Mouse (Mus musculus): Measurements from ENCODE around the gene Utrn.

DNA sequence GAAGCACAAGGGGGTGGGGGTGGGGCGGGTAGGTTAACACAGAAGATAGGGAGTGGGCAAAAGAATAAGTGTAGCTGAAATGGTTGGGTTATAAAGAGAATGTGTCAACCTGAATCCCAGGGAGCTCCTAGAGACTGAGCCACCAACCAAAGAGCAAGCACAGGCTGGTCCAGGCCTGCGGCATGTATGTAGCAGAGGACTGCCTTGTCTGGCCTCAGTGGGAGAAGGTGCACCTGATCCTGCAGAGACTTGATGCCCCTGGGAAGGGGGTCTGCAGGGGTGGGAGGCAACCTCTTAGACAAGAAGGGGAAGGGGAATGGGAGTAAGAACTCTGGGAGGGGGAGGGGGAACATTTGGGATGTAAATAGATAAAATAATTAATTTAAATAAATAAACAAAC lies 162.6 kb downstream of the Utrn start:
- TF ChIP-seq CTCF (IDR thresholded peaks at IDR 0.05; ENCODE audit: borderline replicate concordance, extremely low read depth, insufficient read depth, insufficient read length): no peak
- no peak for TF ChIP-seq POLR2A (IDR thresholded peaks at IDR 0.05; ENCODE audit: borderline replicate concordance, extremely low read depth, insufficient read depth, insufficient read length, poor library complexity, severe bottlenecking)
